Mouse (Mus musculus): Measurements from ENCODE around the gene Rsph3b. TPM values are rescaled to one million over a fixed set of nuclear protein-coding genes. Genes with fewer than 3 reads are reported as not detected.
"Not testable (repeated sequence)": the region's sequence is repeated elsewhere in the genome, so short reads cannot be mapped to it uniquely, and the experiment has no call there.

Rsph3b gene
- polyA plus RNA-seq, 1 experiment from 2014 or later = 35.6 TPM

DNA sequence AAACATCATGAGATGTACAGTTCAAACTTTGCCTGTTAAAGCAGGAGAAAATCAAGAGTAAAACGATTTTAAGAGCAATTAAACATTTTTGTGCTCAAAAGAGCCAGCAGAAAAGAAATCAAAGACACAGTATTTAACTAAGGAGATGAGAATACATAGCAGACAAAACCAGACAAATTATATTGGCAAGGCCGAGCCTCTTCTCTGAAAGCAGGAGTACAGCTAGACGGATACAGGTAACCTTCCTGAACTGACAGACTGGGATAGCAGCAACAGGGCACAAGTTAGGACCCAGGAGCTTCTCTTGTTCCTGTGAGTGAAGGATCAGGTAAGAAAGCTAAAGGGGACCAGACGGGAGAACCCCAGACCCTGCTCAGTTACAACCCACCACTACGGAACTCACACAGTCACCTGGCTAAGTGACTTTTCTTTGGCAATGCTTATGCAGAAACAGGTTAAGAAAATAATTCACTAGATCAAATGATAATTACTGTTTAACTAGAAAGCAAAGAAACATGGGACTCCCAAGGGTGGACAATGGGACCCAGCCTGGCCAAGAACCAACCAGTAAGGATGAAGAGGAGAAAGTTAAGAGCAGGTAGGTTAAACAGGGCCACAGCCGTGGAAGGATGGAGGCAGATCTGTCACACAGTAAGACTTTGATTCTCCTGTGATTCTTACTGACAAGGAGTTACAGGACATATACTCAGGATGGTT, 11.2 kb upstream of the Rsph3b start:
- ATAC-seq (ENCODE audit: insufficient read depth); H3K27me3 ChIP-seq (ENCODE audit: insufficient read depth, low read length); H3K36me3 ChIP-seq (ENCODE audit: insufficient read depth); H3K9ac ChIP-seq; H3K4me1 ChIP-seq (ENCODE audit: insufficient read depth); H3K9me3 ChIP-seq (ENCODE audit: low read depth, low read length); DNase-seq; H3K27ac ChIP-seq (ENCODE audit: low read depth): not testable (repeated sequence)
- Histone ChIP-seq H3K4me2 (peak overlapping the region; percentile 51), H3K4me3 (ENCODE audit: low read depth, low read length) (peak overlapping the region; percentile 43)
- WGBS = 64% methylated on average over 3 of the region's 6 CpGs

GRCm38 (mm10) chr17:6958881-6959280, 10.4 kb upstream of the Rsph3b start:
- ATAC-seq (ENCODE audit: insufficient read depth); H3K27ac ChIP-seq (ENCODE audit: low read depth); H3K27me3 ChIP-seq (ENCODE audit: insufficient read depth, low read length); DNase-seq; H3K4me1 ChIP-seq (ENCODE audit: insufficient read depth); H3K36me3 ChIP-seq (ENCODE audit: insufficient read depth); H3K4me2 ChIP-seq; H3K4me3 ChIP-seq (ENCODE audit: low read depth, low read length); H3K9ac ChIP-seq; H3K9me3 ChIP-seq (ENCODE audit: low read depth, low read length): not testable (repeated sequence)
- WGBS = 80% methylated on average over 5 of the region's 8 CpGs

- peak; percentile 22; the same call in 1 of the 2 replicates for ATAC-seq (ENCODE audit: insufficient read depth)
- H3K36me3 ChIP-seq (ENCODE audit: insufficient read depth); H3K27me3 ChIP-seq (ENCODE audit: insufficient read depth, low read length); DNase-seq; H3K4me1 ChIP-seq (ENCODE audit: insufficient read depth); H3K9me3 ChIP-seq (ENCODE audit: low read depth, low read length): not testable (repeated sequence)
- peak overlapping the region; percentile 51 for H3K4me3 ChIP-seq (ENCODE audit: low read depth, low read length)
- H3K27ac ChIP-seq (ENCODE audit: low read depth) = peak overlapping the region; percentile 70; the same call in 1 of the 2 replicates
- H3K9ac ChIP-seq = peak overlapping the region; percentile 32
- peak overlapping the region; percentile 67 for H3K4me2 ChIP-seq
- 9% methylated on average over 9 of the region's 9 CpGs for WGBS
Observed at GRCm38 (mm10) chr17:6948769-6949228, 317 bp upstream of the Rsph3b start.

GRCm38 (mm10) chr17:6947637-6947983, 872 bp downstream of the Rsph3b start:
- H3K4me1 ChIP-seq (ENCODE audit: insufficient read depth); H3K9ac ChIP-seq; H3K27me3 ChIP-seq (ENCODE audit: insufficient read depth, low read length); DNase-seq; H3K36me3 ChIP-seq (ENCODE audit: insufficient read depth); H3K9me3 ChIP-seq (ENCODE audit: low read depth, low read length); H3K27ac ChIP-seq (ENCODE audit: low read depth); ATAC-seq (ENCODE audit: insufficient read depth): not testable (repeated sequence)
- no CpG with 5 or more reads among the region's 8 CpGs for WGBS
- Histone ChIP-seq H3K4me3 (ENCODE audit: low read depth, low read length) (peak overlapping the region; percentile 51), H3K4me2 (peak overlapping the region; percentile 67)

DNA sequence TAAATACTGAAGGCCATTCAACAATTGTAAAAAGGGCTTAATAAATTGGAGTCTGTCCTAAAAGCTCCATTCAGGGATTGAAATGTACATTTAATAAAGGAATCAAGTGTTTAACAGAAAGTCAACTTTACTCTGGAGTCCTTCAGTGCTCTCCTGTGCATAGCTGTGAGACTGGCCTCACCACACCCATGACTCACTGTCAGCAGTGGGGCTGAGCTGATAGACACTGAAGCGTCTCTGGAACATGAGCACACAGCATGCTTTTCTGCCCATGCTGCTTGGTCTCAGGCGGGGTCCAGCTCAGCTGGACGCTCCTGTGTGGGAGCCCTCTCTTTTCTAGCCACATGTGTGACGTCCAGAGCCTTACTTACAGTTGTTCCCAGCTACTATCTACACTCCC, 5.9 kb downstream of the Rsph3b start:
- not testable (repeated sequence) for H3K4me2 ChIP-seq; H3K9ac ChIP-seq; H3K27me3 ChIP-seq (ENCODE audit: insufficient read depth, low read length); H3K36me3 ChIP-seq (ENCODE audit: insufficient read depth); H3K4me3 ChIP-seq (ENCODE audit: low read depth, low read length); DNase-seq; H3K27ac ChIP-seq (ENCODE audit: low read depth); H3K9me3 ChIP-seq (ENCODE audit: low read depth, low read length); H3K4me1 ChIP-seq (ENCODE audit: insufficient read depth); ATAC-seq (ENCODE audit: insufficient read depth)
- no CpG with 5 or more reads among the region's 4 CpGs for WGBS

GRCm38 (mm10) chr17:6931625-6932024, 16.9 kb downstream of the Rsph3b start:
- H3K9me3 ChIP-seq (ENCODE audit: low read depth, low read length); H3K36me3 ChIP-seq (ENCODE audit: insufficient read depth); H3K4me3 ChIP-seq (ENCODE audit: low read depth, low read length); H3K4me2 ChIP-seq; H3K27ac ChIP-seq (ENCODE audit: low read depth); ATAC-seq (ENCODE audit: insufficient read depth); H3K4me1 ChIP-seq (ENCODE audit: insufficient read depth); H3K9ac ChIP-seq; H3K27me3 ChIP-seq (ENCODE audit: insufficient read depth, low read length); DNase-seq: not testable (repeated sequence)
- 91% methylated on average over 6 of the region's 7 CpGs for WGBS

- not testable (repeated sequence) for H3K4me2 ChIP-seq; H3K36me3 ChIP-seq (ENCODE audit: insufficient read depth); H3K27me3 ChIP-seq (ENCODE audit: insufficient read depth, low read length); ATAC-seq (ENCODE audit: insufficient read depth); H3K27ac ChIP-seq (ENCODE audit: low read depth); H3K4me1 ChIP-seq (ENCODE audit: insufficient read depth); H3K9me3 ChIP-seq (ENCODE audit: low read depth, low read length); DNase-seq; H3K9ac ChIP-seq; H3K4me3 ChIP-seq (ENCODE audit: low read depth, low read length)
- 88% methylated on average over 7 of the region's 7 CpGs for WGBS
Observed at GRCm38 (mm10) chr17:6920351-6920894, 28.1 kb downstream of the Rsph3b start.

DNA sequence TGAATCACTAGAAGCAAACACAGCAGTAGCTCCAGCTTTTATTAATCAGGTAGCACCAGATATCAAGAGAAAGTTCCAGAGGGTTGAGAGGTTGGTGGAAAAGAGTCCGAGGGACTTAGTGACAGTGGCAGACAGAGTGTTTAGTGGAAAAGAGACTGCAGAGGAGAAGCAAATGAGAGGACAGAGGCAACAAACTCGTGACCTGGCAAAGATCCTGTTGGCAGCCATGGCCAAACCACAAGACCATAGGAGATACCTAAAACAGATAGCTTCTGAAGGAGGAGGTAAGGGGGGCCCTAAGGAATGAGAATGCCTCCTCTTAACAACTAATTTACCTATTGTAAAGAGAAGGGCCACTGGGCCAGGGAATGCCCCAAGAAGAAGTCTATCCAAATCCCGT, 29.1 kb downstream of the Rsph3b start:
- H3K27ac ChIP-seq (ENCODE audit: low read depth); H3K36me3 ChIP-seq (ENCODE audit: insufficient read depth); H3K9ac ChIP-seq; H3K27me3 ChIP-seq (ENCODE audit: insufficient read depth, low read length); H3K4me2 ChIP-seq; H3K4me3 ChIP-seq (ENCODE audit: low read depth, low read length); H3K4me1 ChIP-seq (ENCODE audit: insufficient read depth); DNase-seq; ATAC-seq (ENCODE audit: insufficient read depth); H3K9me3 ChIP-seq (ENCODE audit: low read depth, low read length): not testable (repeated sequence)
- 76% methylated on average over 3 of the region's 3 CpGs for WGBS

DNA sequence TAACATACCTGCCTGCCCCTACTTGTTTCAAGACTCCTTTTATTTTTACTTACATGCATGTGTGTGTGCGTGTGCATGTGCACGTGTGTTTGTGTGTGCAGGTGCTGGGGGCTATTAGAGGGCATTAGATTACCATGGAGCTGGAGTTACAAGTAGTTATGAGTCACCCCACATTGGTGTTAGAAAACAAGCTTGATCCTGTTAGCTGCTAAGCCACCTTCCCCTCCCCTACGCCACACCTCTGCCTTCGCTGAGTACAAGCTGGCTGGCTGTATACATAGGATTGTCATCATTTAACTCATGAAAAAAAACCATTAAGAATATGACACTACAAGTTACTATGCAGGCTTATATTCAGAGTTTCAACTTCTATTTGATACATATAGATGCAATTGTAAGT, 33.2 kb downstream of the Rsph3b start:
- WGBS = 89% methylated on average over 2 of the region's 4 CpGs
- DNase-seq = not testable (repeated sequence)

DNA sequence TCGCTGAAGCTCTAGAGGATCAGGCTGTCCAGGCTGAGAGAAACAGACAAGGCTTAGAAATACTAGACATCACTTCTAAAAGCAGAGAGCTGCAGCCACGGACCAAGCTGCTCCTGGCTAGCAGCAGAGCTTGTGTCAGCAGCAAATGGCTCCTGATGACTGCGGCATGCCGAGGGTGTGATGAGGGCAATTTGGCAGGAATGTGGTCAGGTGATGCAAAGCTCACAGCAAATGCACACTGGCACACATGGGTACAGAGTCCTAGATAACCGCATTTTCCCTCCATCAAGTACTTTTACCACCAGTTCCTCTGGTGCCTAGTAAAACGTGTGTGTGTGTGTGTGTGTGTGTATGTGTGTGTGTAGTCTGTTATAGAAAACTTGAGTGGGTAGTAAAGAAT, 34.4 kb downstream of the Rsph3b start:
- 31% methylated on average over 1 of the region's 6 CpGs for WGBS
- not testable (repeated sequence) for H3K27ac ChIP-seq (ENCODE audit: low read depth); H3K36me3 ChIP-seq (ENCODE audit: insufficient read depth); H3K4me1 ChIP-seq (ENCODE audit: insufficient read depth); H3K4me2 ChIP-seq; H3K4me3 ChIP-seq (ENCODE audit: low read depth, low read length); ATAC-seq (ENCODE audit: insufficient read depth); H3K27me3 ChIP-seq (ENCODE audit: insufficient read depth, low read length); H3K9me3 ChIP-seq (ENCODE audit: low read depth, low read length); DNase-seq; H3K9ac ChIP-seq

More for the DNA sequence above, 33.2 kb downstream of the Rsph3b start:
- H3K27me3 ChIP-seq (ENCODE audit: insufficient read depth, low read length); H3K4me3 ChIP-seq (ENCODE audit: low read depth, low read length); ATAC-seq (ENCODE audit: insufficient read depth); H3K9me3 ChIP-seq (ENCODE audit: low read depth, low read length); H3K27ac ChIP-seq (ENCODE audit: low read depth); H3K9ac ChIP-seq; H3K4me2 ChIP-seq; H3K36me3 ChIP-seq (ENCODE audit: insufficient read depth); H3K4me1 ChIP-seq (ENCODE audit: insufficient read depth): not testable (repeated sequence)
